Mouse (Mus musculus): ENCODE results near the gene Ptprz1.

DNA sequence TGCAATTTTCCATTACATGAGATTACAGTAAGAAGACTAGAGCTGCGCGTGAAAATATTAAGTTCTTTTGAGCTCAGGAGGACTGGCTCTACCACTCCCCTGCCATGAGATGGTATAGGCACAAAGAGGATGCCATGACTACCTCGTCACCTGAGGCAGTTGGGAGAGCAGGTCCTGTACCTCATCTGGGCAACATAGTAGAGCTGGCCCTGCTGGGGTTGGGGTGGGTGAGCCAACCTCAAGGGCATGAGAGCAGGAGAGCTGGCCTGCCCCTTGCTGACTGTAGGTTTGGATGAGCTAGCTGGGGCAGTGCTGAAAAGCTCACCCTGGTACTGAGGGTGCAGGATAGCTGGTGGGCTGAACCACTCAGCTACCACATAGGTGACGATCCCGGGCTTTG lies 180.4 kb downstream of the Ptprz1 start:
- TF ChIP-seq CTCF (conservative IDR thresholded peaks at IDR 0.05 in 1 of 2, IDR thresholded peaks at IDR 0.05 in 1 of 2; ENCODE audit: low read depth in 2 of 2, low read length in 2 of 2) (no peak), CHD2 (IDR thresholded peaks at IDR 0.05; ENCODE audit: low read length) (no peak), SIN3A (IDR thresholded peaks at IDR 0.05; ENCODE audit: low read length) (no peak), TCF12 (IDR thresholded peaks at IDR 0.05; ENCODE audit: low read depth, low read length) (no peak), EP300 (IDR thresholded peaks at IDR 0.05; ENCODE audit: low read length) (no peak), POLR2A (IDR thresholded peaks at IDR 0.05; ENCODE audit: low read depth, low read length) (no peak), POLR2AphosphoS2 (IDR thresholded peaks at IDR 0.05; ENCODE audit: low read depth, low read length) (no peak)
